Mouse (Mus musculus) thymus, adult 18-20 months (tissue): ENCODE data around the gene 4921524J17Rik.

Experiments used
- DNase-seq, 2 experiments: peaks; one replicate each; pipeline ENCODE4 v3.0.0; 2022; ENCODE audit warnings: mixed read lengths in 2 of 2

4921524J17Rik gene

DNA sequence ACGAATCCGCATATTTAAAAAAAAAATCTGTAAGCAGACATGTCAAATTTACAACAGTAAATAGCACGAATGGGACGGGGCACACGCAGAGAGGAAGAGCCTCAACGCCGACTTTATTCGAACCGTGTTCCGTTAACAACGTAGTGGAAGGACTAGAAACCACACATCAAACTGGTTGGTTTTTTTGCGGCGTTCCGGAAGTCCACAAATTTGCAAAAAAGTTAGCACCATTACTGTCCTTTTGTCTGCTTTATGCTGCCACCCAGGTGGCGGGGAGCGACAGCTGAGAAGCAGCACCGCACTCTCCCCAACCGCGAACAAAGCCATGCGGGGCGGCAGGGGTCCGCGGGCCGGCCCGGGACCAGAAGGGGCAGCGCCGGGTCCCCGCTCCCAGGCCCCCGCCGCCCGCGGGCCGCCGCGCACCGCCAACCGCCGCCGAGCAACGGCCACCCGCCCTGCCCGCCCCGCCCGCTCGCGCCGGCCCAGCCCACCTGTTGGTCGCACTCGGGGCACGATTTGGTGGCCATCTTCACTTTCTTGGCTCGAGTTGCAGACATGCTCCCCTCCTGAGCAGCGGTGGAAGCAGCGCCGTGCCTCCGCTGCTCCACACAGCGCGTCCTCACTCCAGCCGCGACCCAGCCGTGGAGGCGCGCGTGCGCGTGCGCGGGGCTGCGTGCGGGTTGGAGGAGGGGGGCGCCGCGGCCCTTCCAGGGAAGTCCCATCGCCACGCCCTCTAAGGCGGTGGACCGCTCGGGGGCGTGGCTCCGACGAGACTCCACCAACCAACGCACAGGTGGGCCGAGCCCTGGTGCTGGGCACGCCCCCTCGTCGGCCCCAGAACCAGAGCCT, at the start of gene 4921524J17Rik:
4921524J17Rik (minus strand) TSS at position 666 of the 849 bp plus-strand sequence.
- peak; percentile 95 to 96 for DNase-seq

DNA sequence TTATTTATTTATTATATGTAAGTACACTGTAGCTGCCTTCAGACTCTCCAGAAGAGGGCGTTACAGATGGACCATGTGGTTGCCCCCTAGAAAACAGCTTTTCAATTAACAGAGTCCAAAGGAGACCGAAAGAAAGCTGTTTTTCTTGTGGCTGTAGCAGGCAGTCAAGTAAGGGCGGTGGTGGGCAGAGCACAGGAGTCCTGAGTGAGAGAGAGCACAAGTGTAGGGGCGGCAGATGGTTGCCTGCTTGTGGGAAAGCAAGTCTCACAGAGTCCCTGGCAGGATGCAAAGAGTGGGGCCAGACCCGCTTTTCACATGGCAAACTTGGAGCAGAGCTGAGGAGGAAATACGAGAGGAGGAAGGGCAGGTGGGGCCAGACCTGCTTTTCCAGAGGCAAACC, 49.8 kb upstream of the 4921524J17Rik start:
- no peak for DNase-seq

- peak in 1 of 2 experiments; percentile 18 for DNase-seq
Observed at GRCm38 (mm10) chr8:85481900-85482299, 49.3 kb upstream of the 4921524J17Rik start.

GRCm38 (mm10) chr8:85479710-85480109, 47.1 kb upstream of the 4921524J17Rik start:
- no peak for DNase-seq

- DNase-seq, result no peak
Observed at GRCm38 (mm10) chr8:85478397-85478796, 45.8 kb upstream of the 4921524J17Rik start.

GRCm38 (mm10) chr8:85476970-85477545, 44.4 kb upstream of the 4921524J17Rik start:
- no peak for DNase-seq

GRCm38 (mm10) chr8:85474924-85475323, 42.3 kb upstream of the 4921524J17Rik start:
- DNase-seq, result no peak

DNA sequence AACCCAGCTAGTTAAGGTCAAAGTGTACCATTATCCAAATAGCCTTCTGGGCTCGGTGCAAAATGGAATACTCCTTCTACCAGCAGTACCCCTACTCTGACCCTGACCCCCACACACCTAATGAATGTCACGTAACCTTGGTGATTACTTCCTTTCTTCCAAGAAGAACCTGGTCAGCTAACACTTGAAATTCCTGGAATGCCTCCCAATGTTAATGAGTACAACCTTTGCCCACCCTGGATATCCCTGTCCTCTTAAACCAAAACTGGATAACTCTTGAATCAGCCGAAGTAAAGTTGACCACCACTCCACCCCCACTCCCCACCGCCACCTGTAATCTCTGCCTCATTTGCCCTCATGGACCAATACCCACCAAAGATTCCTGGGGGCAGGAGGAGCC, 40.6 kb upstream of the 4921524J17Rik start:
- DNase-seq, result no peak

GRCm38 (mm10) chr8:85472800-85473199, 40.2 kb upstream of the 4921524J17Rik start:
- DNase-seq, result no peak

DNA sequence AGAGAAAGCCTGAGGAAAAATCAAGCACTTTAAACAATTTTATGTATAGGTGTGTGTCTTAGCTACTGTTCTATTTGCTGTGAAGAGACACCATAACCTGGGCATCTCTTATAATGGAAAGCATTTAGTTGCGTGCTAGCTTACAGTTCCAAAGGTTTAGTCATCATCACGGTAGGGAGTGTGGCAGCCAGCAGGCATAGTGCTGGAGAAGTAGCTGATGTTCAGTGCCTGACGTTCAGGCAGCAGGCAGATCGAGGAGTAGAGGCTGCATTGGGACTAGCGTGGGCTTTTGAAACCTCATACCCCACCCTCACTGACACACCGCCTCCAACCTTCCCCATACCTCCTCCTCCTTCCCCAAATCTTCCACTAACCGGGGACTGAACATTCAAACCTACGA, 38.1 kb upstream of the 4921524J17Rik start:
- no peak for DNase-seq

- DNase-seq, result no peak
Observed at GRCm38 (mm10) chr8:85466056-85466455, 33.4 kb upstream of the 4921524J17Rik start.

DNA sequence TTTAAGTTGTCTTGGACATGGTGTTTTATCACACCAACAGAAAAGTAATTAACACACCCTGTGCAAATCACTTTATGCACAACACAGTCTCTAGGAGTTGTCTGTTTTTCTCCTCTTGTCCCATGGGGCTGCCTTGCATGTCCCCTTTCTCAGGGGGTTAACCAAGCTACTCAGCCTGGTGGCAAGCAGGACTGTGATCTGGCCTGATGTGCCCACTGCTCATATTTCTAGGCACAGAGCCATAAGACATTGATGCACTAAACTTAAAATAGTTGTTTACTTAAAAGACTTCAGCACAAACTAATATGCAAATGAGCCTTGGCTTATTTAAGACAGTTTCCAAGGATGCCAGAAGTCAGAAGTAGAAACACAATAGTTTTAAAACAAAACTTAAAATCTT, 31.7 kb upstream of the 4921524J17Rik start:
- no peak for DNase-seq

GRCm38 (mm10) chr8:85462441-85462840, 29.8 kb upstream of the 4921524J17Rik start:
- DNase-seq, result no peak

- no peak for DNase-seq
Observed at GRCm38 (mm10) chr8:85461377-85461776, 28.7 kb upstream of the 4921524J17Rik start.

DNA sequence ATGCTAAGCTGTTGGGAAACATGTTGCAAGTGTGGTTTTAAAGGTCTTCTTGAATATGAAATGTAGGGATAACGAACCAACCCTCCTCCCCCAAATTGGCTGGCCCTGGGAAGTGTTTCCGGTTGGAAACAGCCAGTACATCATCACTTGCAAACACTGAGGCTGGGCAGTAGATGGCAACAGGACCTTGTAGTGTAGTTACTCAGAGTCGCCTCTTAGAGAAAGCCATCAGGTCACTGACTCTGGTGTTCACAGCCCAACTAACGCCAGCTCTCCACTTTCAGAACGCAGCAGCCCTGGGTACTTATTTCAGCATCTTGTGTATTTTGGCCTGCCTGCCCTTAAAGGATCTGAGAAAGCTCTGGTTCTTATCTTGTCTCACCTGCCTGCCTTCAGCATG, 28.2 kb upstream of the 4921524J17Rik start:
- DNase-seq, result no peak

- DNase-seq, result no peak
Observed at GRCm38 (mm10) chr8:85459582-85459981, 26.9 kb upstream of the 4921524J17Rik start.

DNA sequence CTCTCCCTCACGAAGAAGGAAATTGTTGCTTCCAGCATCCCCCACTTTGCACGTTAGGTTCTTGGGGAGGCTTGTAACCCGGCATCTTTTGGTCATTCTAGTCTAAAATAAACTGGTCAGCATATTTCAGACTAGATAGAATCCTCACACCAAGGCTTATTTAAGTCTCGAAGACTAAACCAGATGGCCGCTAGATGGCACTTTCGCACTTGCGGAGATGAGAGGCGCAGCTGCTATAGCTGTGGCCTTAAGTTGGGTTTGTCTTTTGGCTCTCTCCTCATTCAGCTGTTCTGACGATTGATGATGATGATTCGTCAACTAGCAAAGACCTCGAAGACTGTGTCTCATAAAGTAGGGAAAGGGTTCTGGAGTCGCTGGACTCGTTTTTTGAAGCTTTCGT, 23.9 kb upstream of the 4921524J17Rik start:
- no peak for DNase-seq

DNA sequence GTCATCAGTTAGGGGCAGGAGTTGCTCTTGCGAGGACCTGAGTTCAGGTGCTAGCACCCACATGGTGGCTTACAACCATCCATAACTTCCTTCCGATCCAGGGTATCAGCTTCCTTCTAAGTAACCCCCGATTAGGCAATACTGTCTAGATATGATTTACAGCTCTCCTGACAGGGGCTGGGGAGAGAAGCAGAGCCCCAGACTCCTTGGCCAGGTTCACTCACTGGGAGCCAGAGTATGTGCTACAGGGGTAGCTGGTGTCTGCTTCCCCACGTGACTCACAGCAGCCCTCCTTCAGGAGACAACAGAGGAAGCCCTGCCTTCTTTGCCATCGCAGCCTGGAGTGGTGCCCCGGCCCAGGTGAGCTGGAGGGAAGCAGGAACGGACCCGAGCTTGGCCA, 22.1 kb upstream of the 4921524J17Rik start:
- DNase-seq, result no peak

DNA sequence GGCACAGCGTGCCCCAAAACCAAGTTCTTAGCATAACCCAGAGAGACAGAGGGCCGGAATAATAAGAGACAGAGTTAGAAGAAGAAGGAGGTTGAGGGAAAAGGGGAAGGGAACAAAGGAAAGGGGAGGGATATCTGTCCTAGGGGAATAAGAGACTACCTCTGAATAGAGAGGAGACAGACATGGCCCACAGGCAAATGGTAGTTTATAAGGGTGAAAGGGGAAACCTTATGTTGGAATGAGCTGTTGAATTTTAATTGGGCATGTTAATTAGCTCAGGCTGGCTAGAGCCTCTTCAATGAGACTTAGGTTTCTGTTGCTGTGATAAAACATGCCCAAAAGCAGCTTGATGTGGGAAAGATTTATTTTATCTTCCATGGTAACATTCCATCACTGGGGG, 20.6 kb upstream of the 4921524J17Rik start:
- no peak for DNase-seq

DNA sequence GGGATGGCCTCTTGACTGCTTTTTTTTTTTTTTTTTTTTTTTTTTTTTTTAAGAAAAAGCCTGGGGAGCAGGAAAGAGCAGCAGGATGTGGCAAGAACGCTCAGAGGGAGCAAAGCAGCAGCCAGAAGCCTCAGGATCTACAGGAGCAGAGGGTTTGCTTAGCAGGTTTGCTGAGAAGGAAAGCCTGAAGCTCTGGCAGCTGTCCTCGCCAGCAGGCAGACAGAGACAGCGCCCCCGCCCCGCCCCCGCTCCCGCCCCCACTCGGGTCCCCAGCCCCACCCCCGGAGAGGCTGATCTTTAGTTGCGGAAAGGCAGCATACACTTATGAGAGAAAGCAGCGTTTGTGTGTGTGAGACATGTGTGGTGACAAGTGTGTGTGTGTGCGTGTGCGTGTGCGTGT, 19.7 kb upstream of the 4921524J17Rik start:
- DNase-seq, result peak in 1 of 2 experiments; percentile 11

- no peak for DNase-seq
Observed at GRCm38 (mm10) chr8:85450335-85450734, 17.7 kb upstream of the 4921524J17Rik start.

DNA sequence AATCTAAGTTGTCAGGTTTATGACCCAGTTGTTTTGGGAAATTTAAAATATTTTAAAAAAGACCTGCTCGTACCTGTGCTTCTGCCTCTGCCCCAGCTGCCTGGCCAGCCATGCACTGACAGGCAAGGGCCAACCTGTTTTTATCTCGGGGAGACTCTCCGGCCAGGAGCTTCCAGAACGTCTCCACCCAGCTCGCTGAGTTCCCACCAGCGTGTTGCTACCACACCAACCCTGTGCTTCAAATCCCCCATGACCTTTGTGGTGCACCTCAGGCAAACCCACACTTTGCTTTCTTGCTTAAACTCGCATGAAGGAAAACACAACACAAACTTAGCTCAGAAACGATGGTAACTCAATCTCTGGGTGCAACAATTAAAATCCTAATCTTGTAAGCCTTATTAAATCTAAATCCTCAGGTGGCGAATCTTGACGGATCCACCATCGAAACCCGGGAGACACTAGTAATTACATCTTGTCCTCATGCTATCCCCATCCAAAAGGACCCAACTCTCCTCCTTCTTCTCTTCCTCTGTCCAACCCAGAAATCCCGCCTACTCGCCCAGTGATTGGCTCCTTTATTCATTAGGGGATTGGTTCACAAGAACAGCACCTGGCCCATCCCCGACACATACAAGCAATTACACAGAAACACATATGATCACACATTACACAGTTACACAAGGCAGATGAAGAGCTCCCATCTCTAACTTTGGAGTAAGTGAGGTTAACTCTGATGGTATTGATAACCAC, 13.5 kb upstream of the 4921524J17Rik start:
- no peak for DNase-seq

GRCm38 (mm10) chr8:85444092-85444491, 11.5 kb upstream of the 4921524J17Rik start:
- DNase-seq, result no peak

GRCm38 (mm10) chr8:85441564-85441963, 8.9 kb upstream of the 4921524J17Rik start:
- DNase-seq, result no peak
